Mouse (Mus musculus) myocyte (in vitro differentiated cells): ENCODE measurements around the gene Cenpm. TPM values are rescaled to one million over a fixed set of nuclear protein-coding genes. Genes with fewer than 3 reads are reported as not detected.

Experiments
- H3K27me3 ChIP-seq: one replicate; pipeline ENCODE4 v1.6.1; 2011; ENCODE audit not compliant: control insufficient read depth, insufficient read depth, insufficient read length
- H3K36me3 ChIP-seq: one replicate; pipeline ENCODE4 v1.6.1; 2011; ENCODE audit not compliant: control insufficient read depth, insufficient read depth
- H3K4me2 ChIP-seq: one replicate; pipeline ENCODE4 v1.6.1; 2011; ENCODE audit warnings: low read depth, control low read depth
- H3K4me3 ChIP-seq: one replicate; pipeline ENCODE4 v1.5.1; 2011; ENCODE audit warnings: mild to moderate bottlenecking, control low read depth, moderate library complexity
- H3K79me2 ChIP-seq: one replicate; pipeline ENCODE4 v1.6.1; 2011; ENCODE audit not compliant: control insufficient read depth, insufficient read depth
- H3ac ChIP-seq: one replicate; pipeline ENCODE4 v1.6.1; 2011; ENCODE audit not compliant: control insufficient read depth, insufficient read length
- CEBPB ChIP-seq: IDR thresholded peaks from 2 replicates; pipeline ENCODE4 v1.6.1; 2011; ENCODE audit warnings: mild to moderate bottlenecking, moderate library complexity; ENCODE audit not compliant: poor library complexity, insufficient read depth, severe bottlenecking
- E2F4 ChIP-seq: IDR thresholded peaks from one replicate; pipeline ENCODE4 v1.6.1; 2011; ENCODE audit warnings: mild to moderate bottlenecking, control low read depth, moderate library complexity; ENCODE audit not compliant: insufficient read depth
- MAX ChIP-seq: IDR thresholded peaks from one replicate; pipeline ENCODE4 v1.6.1; 2011; ENCODE audit warnings: low read depth, mild to moderate bottlenecking, control low read depth
- MYOD1 ChIP-seq, 3 experiments: IDR thresholded peaks; one replicate each; pipeline ENCODE4 v1.6.1; 2011; ENCODE audit warnings: control low read depth in 2 of 3, low read depth in 2 of 3, mild to moderate bottlenecking in 2 of 3, moderate library complexity in 1 of 3; ENCODE audit not compliant: insufficient read length in 2 of 3, control insufficient read depth in 1 of 3
- MYOG ChIP-seq, 3 experiments: IDR thresholded peaks; one replicate each; pipeline ENCODE4 v1.6.1; 2011; ENCODE audit warnings: control low read depth in 2 of 3, low read depth in 2 of 3, mild to moderate bottlenecking in 2 of 3; ENCODE audit not compliant: insufficient read length in 2 of 3, control insufficient read depth in 1 of 3, insufficient read depth in 1 of 3
- POLR2A ChIP-seq: IDR thresholded peaks from one replicate; pipeline ENCODE4 v1.6.1; 2011; ENCODE audit warnings: low read depth, mild to moderate bottlenecking, control low read depth, moderate library complexity; ENCODE audit not compliant: insufficient read length
- POLR2AphosphoS2 ChIP-seq: IDR thresholded peaks from one replicate; pipeline ENCODE4 v1.6.1; 2011; ENCODE audit warnings: low read depth, control low read depth; ENCODE audit not compliant: insufficient read length
- REST ChIP-seq: IDR thresholded peaks from one replicate; pipeline ENCODE4 v1.6.1; 2011; ENCODE audit warnings: mild to moderate bottlenecking, control low read depth, moderate library complexity; ENCODE audit not compliant: insufficient read depth, insufficient read length
- SRF ChIP-seq: IDR thresholded peaks from one replicate; pipeline ENCODE4 v1.6.1; 2011; ENCODE audit warnings: low read depth; ENCODE audit not compliant: control insufficient read depth, insufficient read length
- TCF12 ChIP-seq: IDR thresholded peaks from one replicate; pipeline ENCODE4 v1.6.1; 2011; ENCODE audit warnings: mild to moderate bottlenecking, control low read depth; ENCODE audit not compliant: poor library complexity, insufficient read depth, severe bottlenecking
- TCF3 ChIP-seq: IDR thresholded peaks from one replicate; pipeline ENCODE4 v1.6.1; 2011; ENCODE audit warnings: low read depth, control low read depth; ENCODE audit not compliant: insufficient read length
- USF1 ChIP-seq: IDR thresholded peaks from one replicate; pipeline ENCODE4 v1.6.1; 2011; ENCODE audit warnings: low read depth, mild to moderate bottlenecking, control low read depth, moderate library complexity
- polyA plus RNA-seq: library from polyadenylated mRNA; unstranded; fragments of >200 nt; fragmentation: generic; extraction: Trizol; gene quantifications from one replicate; pipeline ENCODE4 v1.2.1, GENCODE M21; 2012; ENCODE audit warnings: missing spikeins

The Cenpm gene
- polyA plus RNA-seq, 1 experiment, result 28.1 TPM

GRCm38 (mm10) chr15:82217039-82217438, 27.5 kb downstream of the Cenpm start:
- TF ChIP-seq SRF (no peak), POLR2AphosphoS2 (no peak), POLR2A (no peak), REST (no peak), CEBPB (no peak), MYOD1 (IDR thresholded peaks at IDR 0.05; ENCODE audit: control insufficient read depth in 1 of 3, insufficient read length in 2 of 3, low read depth in 2 of 3) (no peak), TCF3 (no peak), MAX (no peak), USF1 (no peak), E2F4 (no peak)
- no peaks in the 10 kb centered on the region for H3K79me2 ChIP-seq
- H3K4me3 ChIP-seq, result no peak overlapping the region
- no peaks in the 10 kb centered on the region for H3K36me3 ChIP-seq
- no peak overlapping the region for H3ac ChIP-seq
- H3K27me3 ChIP-seq, result peaks cover 9% of the 10 kb centered on the region
- no peak overlapping the region for H3K4me2 ChIP-seq

- Histone ChIP-seq H3K79me2 (no peaks in the 10 kb centered on the region), H3K36me3 (no peaks in the 10 kb centered on the region), H3K27me3 (peaks cover 17% of the 10 kb centered on the region), H3K4me3 (no peak overlapping the region), H3ac (no peak overlapping the region), H3K4me2 (no peak overlapping the region)
- TF ChIP-seq MAX (no peak), MYOG (IDR thresholded peaks at IDR 0.05; ENCODE audit: control insufficient read depth in 1 of 3, insufficient read depth in 1 of 3, insufficient read length in 2 of 3, low read depth in 2 of 3) (no peak), E2F4 (no peak), SRF (no peak), TCF12 (no peak), MYOD1 (IDR thresholded peaks at IDR 0.05; ENCODE audit: control insufficient read depth in 1 of 3, insufficient read length in 2 of 3, low read depth in 2 of 3) (no peak), POLR2A (no peak), TCF3 (no peak), USF1 (no peak), CEBPB (no peak), POLR2AphosphoS2 (no peak), REST (no peak)
Observed at GRCm38 (mm10) chr15:82216142-82216827, 28.3 kb downstream of the Cenpm start.

GRCm38 (mm10) chr15:82215332-82216046, 29.1 kb downstream of the Cenpm start:
- H3K4me2 ChIP-seq, result no peak overlapping the region
- no peak overlapping the region for H3ac ChIP-seq
- H3K4me3 ChIP-seq, result no peak overlapping the region
- no peaks in the 10 kb centered on the region for H3K79me2 ChIP-seq
- TF ChIP-seq E2F4 (no peak), TCF3 (no peak), CEBPB (no peak), POLR2AphosphoS2 (no peak), REST (no peak), MYOD1 (IDR thresholded peaks at IDR 0.05; ENCODE audit: control insufficient read depth in 1 of 3, insufficient read length in 2 of 3, low read depth in 2 of 3) (no peak), POLR2A (no peak), USF1 (no peak), TCF12 (no peak), MAX (no peak), MYOG (IDR thresholded peaks at IDR 0.05; ENCODE audit: control insufficient read depth in 1 of 3, insufficient read depth in 1 of 3, insufficient read length in 2 of 3, low read depth in 2 of 3) (no peak), SRF (no peak)
- no peaks in the 10 kb centered on the region for H3K36me3 ChIP-seq
- peaks cover 22% of the 10 kb centered on the region for H3K27me3 ChIP-seq

DNA sequence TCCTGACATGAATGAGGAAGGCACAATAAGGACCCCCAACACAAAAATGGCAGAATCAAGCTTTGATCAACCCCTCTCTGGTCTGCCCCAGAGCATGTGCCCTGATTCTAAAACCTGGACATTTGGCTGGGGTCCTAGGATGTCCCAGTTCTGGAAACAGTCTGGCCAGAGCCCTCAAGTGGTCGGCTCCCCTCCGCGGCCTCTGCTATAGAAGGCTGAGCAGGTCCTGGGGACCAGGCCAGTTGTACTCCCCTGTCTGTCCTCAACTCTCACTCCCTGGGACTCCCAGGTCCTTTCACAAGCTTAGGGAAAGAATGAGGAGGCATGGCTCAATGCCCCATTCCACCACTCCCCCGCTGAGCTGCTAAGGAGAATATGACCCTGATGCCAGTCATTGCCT, 31.3 kb downstream of the Cenpm start:
- Histone ChIP-seq H3K27me3 (peaks cover 23% of the 10 kb centered on the region), H3ac (no peak overlapping the region), H3K4me2 (no peak overlapping the region), H3K4me3 (no peak overlapping the region), H3K79me2 (no peaks in the 10 kb centered on the region), H3K36me3 (no peaks in the 10 kb centered on the region)
- TF ChIP-seq SRF, result no peak
- no peak for TF ChIP-seq E2F4
- no peak for TF ChIP-seq MAX
- TF ChIP-seq POLR2A, result no peak
- no peak for TF ChIP-seq CEBPB
- TF ChIP-seq MYOG (IDR thresholded peaks at IDR 0.05; ENCODE audit: control insufficient read depth in 1 of 3, insufficient read depth in 1 of 3, insufficient read length in 2 of 3, low read depth in 2 of 3), result no peak
- no peak for TF ChIP-seq TCF12
- TF ChIP-seq POLR2AphosphoS2, result no peak
- TF ChIP-seq TCF3, result no peak
- TF ChIP-seq REST, result no peak
- TF ChIP-seq MYOD1 (IDR thresholded peaks at IDR 0.05; ENCODE audit: control insufficient read depth in 1 of 3, insufficient read length in 2 of 3, low read depth in 2 of 3), result no peak
- TF ChIP-seq USF1, result no peak
